Mouse (Mus musculus) lung, postnatal 10 days (tissue): ENCODE data around the gene Dlk1.
"Not testable (repeated sequence)": the region's sequence is repeated elsewhere in the genome, so short reads cannot be mapped to it uniquely, and the experiment has no call there.

Experiments
- DNase-seq: peaks from one replicate; pipeline ENCODE4 v3.0.0; 2021

Dlk1 gene

GRCm38 (mm10) chr12:109441366-109441765, 11.3 kb upstream of the Dlk1 start:
- peak; percentile 65 for DNase-seq

DNA sequence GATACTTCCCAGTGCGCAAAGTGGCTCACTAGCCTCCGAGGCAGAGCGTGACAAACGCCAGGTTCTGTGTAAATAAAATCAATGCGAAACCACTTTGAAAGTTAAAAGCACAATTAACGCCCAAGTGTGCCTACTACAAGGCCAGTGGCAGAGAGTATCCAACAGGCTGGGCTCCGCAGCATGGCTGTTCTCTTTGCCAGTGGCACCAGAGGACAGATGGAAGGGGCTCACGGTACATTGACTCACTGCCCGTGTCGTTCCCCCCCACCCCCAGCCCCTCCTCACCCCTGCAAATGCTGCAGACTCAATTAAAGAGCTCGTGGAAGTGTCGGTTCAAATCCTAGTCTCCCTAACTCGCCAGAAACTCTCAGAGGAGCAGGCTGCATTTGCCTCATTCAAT, 10.5 kb upstream of the Dlk1 start:
- no peak for DNase-seq

DNA sequence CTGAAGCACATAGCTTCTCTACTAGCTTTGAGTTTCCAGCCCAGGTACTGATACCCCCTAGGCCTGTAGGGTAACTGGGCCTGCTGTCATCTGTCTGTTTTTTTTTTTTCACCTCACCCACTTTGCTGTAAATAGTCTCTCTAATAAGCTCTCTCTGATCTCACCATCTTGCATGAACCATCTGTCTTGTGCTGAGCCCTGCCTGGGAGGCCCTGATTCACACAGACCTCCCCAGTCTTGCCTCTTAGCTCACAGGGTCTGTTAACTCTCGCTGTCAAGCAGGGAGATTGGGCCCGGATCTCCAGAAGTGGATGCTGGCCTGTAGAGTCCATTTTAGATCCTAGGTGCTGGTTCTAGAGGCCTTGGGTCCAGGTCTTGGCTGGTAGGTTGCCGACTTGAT, 9.3 kb upstream of the Dlk1 start:
- DNase-seq, result no peak

GRCm38 (mm10) chr12:109444999-109445398, 7.6 kb upstream of the Dlk1 start:
- DNase-seq, result no peak

GRCm38 (mm10) chr12:109445499-109446235, 7.0 kb upstream of the Dlk1 start:
- DNase-seq, result no peak

DNA sequence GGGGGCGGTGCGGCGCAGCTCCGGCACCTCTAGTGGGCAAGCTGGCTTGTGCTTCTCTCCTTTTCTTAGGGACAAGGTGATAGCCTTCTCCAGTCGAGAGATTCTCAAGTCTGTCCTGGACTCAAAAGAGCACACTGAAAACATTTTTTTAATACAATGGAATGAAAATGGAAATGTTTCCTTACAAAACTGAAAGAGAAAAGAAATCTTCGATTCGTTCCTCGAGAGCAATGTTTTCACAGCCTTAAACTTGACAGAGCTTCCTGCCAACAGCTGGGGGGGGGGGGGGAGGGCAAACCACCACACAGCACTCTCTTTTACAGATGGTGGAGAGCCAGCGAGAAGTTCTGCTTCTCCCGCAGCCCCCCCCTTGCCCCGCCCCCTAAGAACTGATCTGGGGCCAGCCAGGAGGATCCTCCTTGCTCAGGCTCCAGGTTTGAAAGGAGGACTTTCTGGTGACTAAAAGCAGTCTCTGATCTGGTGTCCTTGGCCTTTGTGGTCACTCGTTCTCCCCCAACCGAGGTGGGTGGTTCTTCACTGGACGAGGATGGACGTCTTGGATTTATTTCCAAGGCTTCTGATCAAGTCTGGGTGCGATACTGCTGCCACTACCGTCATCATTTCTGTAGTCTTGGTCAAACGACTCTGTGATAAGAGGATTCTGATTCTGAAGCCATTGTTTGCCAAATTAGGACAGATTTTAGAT, 6.2 kb upstream of the Dlk1 start:
- DNase-seq, result peak; percentile 23

DNA sequence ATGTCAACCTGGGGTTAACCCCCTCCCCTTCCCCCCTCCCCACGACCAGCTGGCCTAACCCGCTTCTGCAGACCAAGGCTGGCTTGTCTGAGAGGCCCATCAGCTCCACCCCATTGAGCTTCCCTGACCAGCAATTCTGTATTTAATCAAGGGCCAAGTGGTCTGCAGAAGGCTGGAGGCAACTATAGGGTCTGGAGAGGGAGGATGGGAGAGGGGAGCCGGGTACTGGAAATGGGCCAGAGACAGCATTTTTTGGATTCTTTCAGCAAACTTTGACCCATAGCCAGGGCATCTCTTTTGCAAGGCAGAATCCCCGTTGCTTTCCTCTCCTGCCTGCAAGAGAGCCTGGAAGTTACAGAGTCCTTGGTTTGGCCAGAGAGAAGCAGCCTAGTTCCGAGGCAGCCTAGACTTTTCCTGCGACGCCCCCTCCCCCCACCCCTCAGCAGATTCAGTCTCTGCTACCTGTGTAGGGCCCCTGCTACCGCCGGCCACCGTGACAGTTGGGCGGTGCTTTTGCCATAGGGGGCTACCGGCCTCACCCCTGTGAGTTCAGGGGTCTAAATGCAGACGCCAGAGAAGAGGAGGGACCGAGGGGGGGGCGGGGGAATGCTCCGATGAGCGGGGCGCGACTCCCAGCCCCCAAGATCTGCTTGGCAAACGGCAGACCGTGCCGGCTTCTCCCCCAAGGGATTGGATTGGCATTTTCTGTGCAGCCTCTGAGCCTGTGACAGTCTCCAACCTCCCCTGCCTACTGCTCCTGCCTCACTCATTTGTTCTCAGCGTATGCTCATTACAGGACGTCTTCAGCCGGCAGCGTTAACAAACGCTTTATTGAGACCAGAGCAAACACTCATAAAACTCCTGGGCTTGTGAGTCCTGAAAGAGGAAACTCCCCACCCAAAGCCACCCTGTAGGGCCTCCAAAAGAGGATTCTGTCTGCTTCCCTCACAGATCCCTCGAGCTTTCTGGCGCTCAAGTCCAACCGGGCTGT, 2.9 kb upstream of the Dlk1 start:
- no peak for DNase-seq

DNA sequence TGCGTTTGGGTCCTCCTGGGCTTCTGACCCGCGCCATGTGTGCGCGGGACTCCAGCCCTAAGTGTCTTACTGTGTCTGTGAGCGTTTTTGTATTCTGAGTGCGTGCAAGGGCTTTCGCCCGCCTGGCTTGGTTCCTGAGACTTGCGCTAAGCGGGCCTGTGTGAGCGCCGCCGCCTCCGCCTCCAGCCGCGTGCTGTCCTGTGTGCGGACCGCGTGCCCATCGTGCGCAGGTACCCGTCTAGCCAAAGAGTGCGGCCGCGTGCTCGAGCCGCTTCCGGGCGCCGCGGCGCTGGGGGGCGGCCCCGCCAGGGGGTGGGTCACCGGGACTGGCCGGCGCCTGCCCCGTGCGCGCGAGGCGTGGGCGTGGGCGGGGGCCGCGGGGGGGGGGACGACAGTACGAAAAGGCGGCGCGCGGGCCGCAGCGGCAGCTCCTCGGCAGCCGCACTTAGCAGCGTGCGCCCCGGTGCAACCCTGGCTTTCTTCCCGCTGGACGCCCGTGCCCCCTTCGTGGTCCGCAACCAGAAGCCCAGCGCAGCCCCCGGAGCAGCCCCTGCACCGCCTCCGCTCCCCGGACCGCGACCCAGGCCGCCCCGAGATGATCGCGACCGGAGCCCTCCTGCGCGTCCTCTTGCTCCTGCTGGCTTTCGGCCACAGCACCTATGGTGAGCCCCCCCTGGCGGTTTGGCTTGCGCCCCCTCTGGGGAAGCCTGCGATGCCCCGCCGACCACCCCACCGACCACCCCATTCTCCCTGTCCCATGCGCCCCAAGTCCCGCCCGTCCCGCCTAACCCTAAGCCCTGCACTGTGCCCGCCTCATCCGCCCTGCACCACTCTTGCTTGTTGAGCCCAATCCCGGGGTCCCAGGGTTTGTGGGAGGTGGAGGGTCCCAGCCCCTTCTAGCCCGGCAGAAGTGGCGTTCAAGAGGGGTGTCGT, 708 bp downstream of the Dlk1 start:
- DNase-seq, result no peak

- no peak for DNase-seq
Measured at GRCm38 (mm10) chr12:109454137-109454536, 1.5 kb downstream of the Dlk1 start.

GRCm38 (mm10) chr12:109456531-109457202, 4.0 kb downstream of the Dlk1 start:
- DNase-seq, result no peak

- DNase-seq, result no peak
Measured at GRCm38 (mm10) chr12:109457836-109458235, 5.2 kb downstream of the Dlk1 start.

GRCm38 (mm10) chr12:109458896-109459295, 6.3 kb downstream of the Dlk1 start:
- no peak for DNase-seq

GRCm38 (mm10) chr12:109459481-109460401, 7.1 kb downstream of the Dlk1 start:
- peak; percentile 37 for DNase-seq

DNA sequence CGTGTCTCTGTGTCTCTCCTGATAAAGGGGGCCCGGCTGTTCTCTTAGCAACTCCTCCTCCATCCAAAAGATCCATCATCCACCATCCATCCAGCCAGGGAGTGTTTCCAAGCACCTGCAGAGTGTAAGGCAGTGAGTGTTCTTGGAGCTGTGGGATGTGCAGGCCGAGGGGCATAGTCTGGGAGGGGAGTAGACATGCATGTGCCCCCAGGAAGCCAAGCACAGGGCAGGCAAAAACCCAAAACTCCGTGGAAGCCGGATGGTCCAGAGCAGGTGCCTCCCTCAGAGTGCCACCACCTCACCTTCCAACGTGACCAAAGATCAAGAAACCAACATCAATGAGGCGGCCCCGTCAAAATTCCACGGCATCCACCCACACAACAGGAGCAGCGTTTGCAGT, 10.0 kb downstream of the Dlk1 start:
- no peak for DNase-seq

GRCm38 (mm10) chr12:109467417-109467816, 14.8 kb downstream of the Dlk1 start:
- not testable (repeated sequence) for DNase-seq

DNA sequence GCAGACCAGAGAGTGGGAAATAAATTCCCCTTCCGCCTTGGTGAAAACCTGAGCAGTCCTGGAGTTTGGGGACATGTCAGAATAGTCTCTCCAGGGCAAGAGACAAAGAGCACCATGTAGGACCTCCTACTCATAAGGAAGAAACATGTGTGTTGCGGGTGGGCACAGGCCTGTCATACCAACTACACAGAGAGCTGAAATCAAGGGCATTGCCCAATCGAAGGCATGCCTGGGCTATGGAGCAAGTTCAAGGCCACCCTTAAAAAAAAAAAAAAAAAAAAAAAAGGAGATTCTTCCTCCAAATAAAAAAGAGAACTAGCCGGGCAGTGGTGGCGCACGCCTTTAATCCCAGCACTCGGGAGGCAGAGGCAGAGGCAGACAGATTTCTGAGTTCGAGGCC, 17.2 kb downstream of the Dlk1 start:
- no peak for DNase-seq

DNA sequence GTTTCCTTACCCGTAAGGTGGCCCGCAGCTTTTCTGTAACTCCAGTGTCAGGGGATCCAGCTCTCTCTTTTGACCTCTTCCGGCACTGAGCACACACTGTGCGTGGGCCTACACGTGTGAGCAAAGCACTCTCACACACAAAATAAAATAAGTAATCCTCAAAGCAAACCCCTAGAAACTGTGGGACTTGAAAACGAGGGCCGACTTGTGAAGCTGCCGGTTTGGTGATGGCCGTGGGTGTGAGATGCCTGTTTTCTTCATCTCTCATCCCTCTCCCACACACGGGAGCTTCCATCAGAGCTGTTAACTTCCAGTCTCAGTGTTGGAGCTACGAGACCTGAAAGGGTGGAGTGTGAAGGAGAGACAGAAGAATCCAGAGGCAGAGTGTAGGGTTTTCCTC, 20.0 kb downstream of the Dlk1 start:
- DNase-seq, result no peak

GRCm38 (mm10) chr12:109473575-109473976, 21.0 kb downstream of the Dlk1 start:
- peak; percentile 84 for DNase-seq

DNA sequence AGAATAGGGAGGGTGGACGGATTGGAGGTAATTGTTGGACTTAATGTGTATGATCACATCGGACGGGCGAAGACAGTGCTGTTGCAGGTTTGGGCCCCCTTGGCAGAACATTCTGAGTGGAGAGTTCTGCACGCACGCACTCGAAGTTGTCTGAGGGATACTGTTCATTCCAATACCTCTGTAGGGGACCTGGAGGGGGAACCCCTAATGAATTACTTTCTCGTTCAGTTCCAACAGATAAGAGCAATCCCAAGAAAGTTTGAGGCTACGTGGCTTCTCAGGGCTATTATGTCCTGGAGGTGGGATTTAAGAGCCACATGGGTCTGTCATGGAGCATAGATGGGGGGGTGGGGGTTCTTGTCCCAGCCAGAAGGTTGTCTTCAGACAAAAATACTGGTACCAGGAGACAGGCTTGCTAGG, 21.6 kb downstream of the Dlk1 start:
- no peak for DNase-seq

GRCm38 (mm10) chr12:109475501-109475900, 22.9 kb downstream of the Dlk1 start:
- DNase-seq, result no peak
